Mouse (Mus musculus) heart, adult 2 months (tissue): ENCODE data around the gene Gm20388. TPM values are rescaled to one million over a fixed set of nuclear protein-coding genes. Genes with fewer than 3 reads are reported as not detected.
A peak's percentile ranks its signal among the peaks of the same experiment; 100 is the strongest.

ENCODE experiments used
- DNase-seq, 2 experiments: peaks; one replicate each; pipeline ENCODE4 v3.0.0; 2021
- H3K27ac ChIP-seq: fragments of 200-600 bp; 2 replicates; pipeline ENCODE4 v1.8.1; 2022
- H3K27me3 ChIP-seq: fragments of 200-500 bp; 2 replicates; pipeline ENCODE4 v1.6.1; 2012; ENCODE audit warnings: mild to moderate bottlenecking, low read length, inconsistent platforms, mixed read lengths; ENCODE audit not compliant: control insufficient read depth, insufficient read depth
- H3K36me3 ChIP-seq: fragments of 200-500 bp; 2 replicates; pipeline ENCODE4 v1.6.1; 2012; ENCODE audit warnings: low read length, inconsistent platforms; ENCODE audit not compliant: control insufficient read depth, insufficient read depth
- H3K4me1 ChIP-seq: fragments of 200-500 bp; 2 replicates; pipeline ENCODE4 v1.6.1; 2011; ENCODE audit warnings: low read length; ENCODE audit not compliant: control insufficient read depth, insufficient read depth
- H3K4me3 ChIP-seq: fragments of 200-600 bp; 2 replicates; pipeline ENCODE4 v1.8.1; 2022
- H3K79me2 ChIP-seq: fragments of 200-500 bp; replicated peaks from 2 replicates; pipeline ENCODE4 v1.6.1; 2012; ENCODE audit warnings: mild to moderate bottlenecking, inconsistent platforms, low read length, moderate library complexity, mixed read lengths; ENCODE audit not compliant: control insufficient read depth, insufficient read depth
- H3K9ac ChIP-seq: fragments of 200-500 bp; 2 replicates; pipeline ENCODE4 v1.6.1; 2012; ENCODE audit warnings: low read depth, mild to moderate bottlenecking, control low read depth, inconsistent platforms, low read length, mixed read lengths
- CTCF ChIP-seq: fragments of 200-600 bp; IDR thresholded peaks from 2 replicates; pipeline ENCODE4 v1.8.1; 2022; ENCODE audit warnings: antibody characterized with exemption, mild to moderate bottlenecking, moderate library complexity
- EP300 ChIP-seq: fragments of 200-500 bp; IDR thresholded peaks from 2 replicates; pipeline ENCODE4 v1.6.1; 2011; ENCODE audit warnings: low read depth, low read length, control low read depth; ENCODE audit not compliant: insufficient read depth
- POLR2A ChIP-seq: fragments of 200-500 bp; IDR thresholded peaks from 2 replicates; pipeline ENCODE4 v1.6.1; 2011; ENCODE audit warnings: mild to moderate bottlenecking, low read depth, low read length, control low read depth; ENCODE audit not compliant: insufficient read depth
- WGBS: fragments of 180-500 bp; shearing (Covaris S2); methylation state at CpG from one replicate; pipeline ENCODE4 v1.1.7; 2018; 5-methylcytosine and 5-hydroxymethylcytosine counted together
- intact Hi-C: fragments of 180-260 bp; cut with DNase I; formaldehyde crosslinking; loops from one replicate; pipeline ENCODE4 v1.15.1; 2025
- polyA plus RNA-seq: library from polyadenylated mRNA; depleted of rRNA; stranded (reverse); fragments of >200 nt; gene quantifications from 2 replicates; pipeline ENCODE4 v1.2.3, GENCODE M21; 2012
- total RNA-seq, 2 experiments: library from RNA; stranded (reverse); gene quantifications; 2 replicates each; pipeline ENCODE4 v1.2.3; 2021

Gm20388 gene
- total and polyA plus RNA-seq, 3 experiments = 1.8 to 32.3 TPM; not detected in 1

GRCm38 (mm10) chr8:120502428-120502827, 591.8 kb downstream of the Gm20388 start:
- WGBS = 54% methylated on average over 5 of the region's 5 CpGs
- Histone ChIP-seq H3K4me1 (peaks cover 15% of the 10 kb centered on the region), H3K4me3 (no peak overlapping the region), H3K79me2 (0 out of 2 replicates have a peak, but pooled peaks cover 1% of the 10 kb centered on the region), H3K9ac (no peak overlapping the region), H3K36me3 (no peaks in the 10 kb centered on the region), H3K27me3 (no peaks in the 10 kb centered on the region), H3K27ac (no peak overlapping the region)
- DNase-seq = no peak
- intact Hi-C loops = no loop called here
- no peak for TF ChIP-seq POLR2A
- no peak for TF ChIP-seq CTCF
- TF ChIP-seq EP300 = no peak

DNA sequence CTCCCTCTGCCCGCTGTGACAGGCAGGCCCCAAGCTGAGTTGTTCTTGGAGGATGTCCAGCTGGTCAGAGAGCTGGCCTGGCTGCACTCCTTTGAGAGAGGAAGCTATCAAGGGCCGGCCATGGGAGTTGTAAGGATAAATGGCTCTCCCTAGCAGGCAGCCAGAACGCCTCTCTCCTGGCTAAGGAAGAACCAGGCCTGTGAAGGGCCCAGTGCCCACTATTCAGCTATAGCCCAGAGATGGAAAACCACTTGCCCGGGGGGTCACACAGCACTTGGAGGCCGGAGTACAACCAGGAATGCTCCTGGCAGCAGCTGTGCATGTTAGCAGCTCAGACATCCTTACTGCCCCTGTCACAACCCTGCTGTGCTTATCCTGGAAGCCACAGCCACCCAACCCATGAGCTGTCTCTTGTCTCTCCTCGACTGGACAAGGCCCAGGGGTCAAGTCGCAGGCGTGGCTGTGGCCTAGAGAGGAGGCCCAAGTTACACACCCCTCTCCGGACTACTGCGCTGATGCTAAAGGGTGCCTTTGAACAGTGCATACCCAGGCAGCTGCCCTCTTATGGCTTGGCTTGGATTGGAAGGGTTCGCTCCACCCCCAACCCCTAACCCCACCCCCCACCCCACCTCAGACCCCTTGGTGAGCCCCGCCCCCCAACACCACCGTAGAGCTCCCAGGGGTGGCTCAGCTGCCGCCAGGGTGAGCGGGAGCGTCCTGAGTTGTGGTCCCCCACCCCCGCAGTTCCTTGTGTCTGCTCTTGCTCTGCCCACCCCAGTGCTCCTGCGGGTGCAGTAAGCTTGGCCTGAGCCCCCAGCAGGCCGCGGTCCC, 593.8 kb downstream of the Gm20388 start:
- intact Hi-C loops = loop anchor here (2.0 to 5.0 kb wide), 2 partner anchors 14 to 97 kb away; no protein-coding TSS in a partner anchor
- WGBS = 12% methylated on average over 20 of the region's 20 CpGs

DNA sequence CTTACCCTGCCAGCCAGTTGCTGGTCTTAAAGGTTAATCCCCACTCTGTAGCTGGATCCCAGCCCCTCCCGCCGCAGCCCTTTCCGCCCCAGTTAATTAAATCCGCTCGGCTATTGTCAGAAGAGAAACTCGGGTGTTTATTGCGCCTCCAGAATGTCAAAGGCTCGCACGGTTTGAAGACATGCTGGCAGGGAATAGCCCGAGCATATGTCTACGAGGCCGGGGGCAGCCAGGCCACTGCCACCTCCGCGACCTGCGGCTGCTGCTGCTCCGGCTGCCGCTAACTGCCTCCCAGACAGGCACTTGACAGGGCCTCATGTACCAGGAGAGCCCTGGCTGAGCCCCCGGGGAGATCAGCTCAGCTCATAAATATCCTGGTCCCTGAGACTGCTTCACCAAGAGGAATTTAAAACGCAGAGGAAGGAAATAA, 594.5 kb downstream of the Gm20388 start:
- peak in 1 of 2 experiments; percentile 63 for DNase-seq
- peak overlapping the region; percentile 64 for H3K27ac ChIP-seq
- WGBS = 20% methylated on average over 19 of the region's 19 CpGs
- no peak for TF ChIP-seq CTCF
- no peak for TF ChIP-seq POLR2A
- TF ChIP-seq EP300 = no peak
- H3K36me3 ChIP-seq = no peaks in the 10 kb centered on the region
- no peaks in the 10 kb centered on the region for H3K27me3 ChIP-seq
- peaks cover 14% of the 10 kb centered on the region for H3K4me1 ChIP-seq
- H3K79me2 ChIP-seq = peaks cover 3% of the 10 kb centered on the region
- peak overlapping the region; percentile 53; the same call in 1 of the 2 replicates for H3K9ac ChIP-seq
- H3K4me3 ChIP-seq = peak overlapping the region; percentile 29
- intact Hi-C loops = loop anchor here (2.0 to 5.0 kb wide), 2 partner anchors 14 to 98 kb away; no protein-coding TSS in a partner anchor

More for the DNA sequence above, 593.8 kb downstream of the Gm20388 start:
- Histone ChIP-seq H3K79me2 (peaks cover 3% of the 10 kb centered on the region), H3K36me3 (no peaks in the 10 kb centered on the region), H3K4me3 (no peak overlapping the region; the same call in 1 of the 2 replicates), H3K27ac (peak overlapping the region; percentile 64), H3K9ac (no peak overlapping the region), H3K4me1 (peaks cover 13% of the 10 kb centered on the region), H3K27me3 (no peaks in the 10 kb centered on the region)
- DNase-seq = peak; percentile 71 to 86
- TF ChIP-seq EP300 = 0 out of 2 replicates have a peak, but pooled peaks have one; percentile 53
- TF ChIP-seq CTCF = no peak
- no peak for TF ChIP-seq POLR2A

- H3K4me3 ChIP-seq = no peak overlapping the region; the same call in 1 of the 2 replicates
- no peak for TF ChIP-seq POLR2A
- no peak for TF ChIP-seq CTCF
- TF ChIP-seq EP300 = no peak
- H3K9ac ChIP-seq = no peak overlapping the region
Measured at GRCm38 (mm10) chr8:120505619-120506310, 595.1 kb downstream of the Gm20388 start.

GRCm38 (mm10) chr8:120506562-120506961, 595.9 kb downstream of the Gm20388 start:
- no peaks in the 10 kb centered on the region for H3K36me3 ChIP-seq
- no peaks in the 10 kb centered on the region for H3K27me3 ChIP-seq
- H3K27ac ChIP-seq = no peak overlapping the region
- H3K79me2 ChIP-seq = peaks cover 3% of the 10 kb centered on the region
- intact Hi-C loops = loop anchor here (5.0 kb wide), 1 partner anchor 99 kb away; no protein-coding TSS in a partner anchor
- 53% methylated on average over 2 of the region's 2 CpGs for WGBS
- peaks cover 21% of the 10 kb centered on the region for H3K4me1 ChIP-seq
- no peak overlapping the region for H3K9ac ChIP-seq
- TF ChIP-seq POLR2A = no peak
- TF ChIP-seq CTCF = peak; percentile 48
- DNase-seq = no peak
- H3K4me3 ChIP-seq = no peak overlapping the region

More at GRCm38 (mm10) chr8:120505619-120506310, 595.1 kb downstream of the Gm20388 start:
- Histone ChIP-seq H3K79me2 (peaks cover 3% of the 10 kb centered on the region), H3K36me3 (no peaks in the 10 kb centered on the region), H3K27me3 (no peaks in the 10 kb centered on the region), H3K27ac (peak overlapping the region; percentile 64), H3K4me1 (peaks cover 17% of the 10 kb centered on the region)
- no peak for DNase-seq
- 45% methylated on average over 23 of the region's 23 CpGs for WGBS
- intact Hi-C loops = loop anchor here (2.0 to 5.0 kb wide), 2 partner anchors 15 to 98 kb away; no protein-coding TSS in a partner anchor
